Mouse (Mus musculus): ENCODE data around the gene Hnrnpm.

DNA sequence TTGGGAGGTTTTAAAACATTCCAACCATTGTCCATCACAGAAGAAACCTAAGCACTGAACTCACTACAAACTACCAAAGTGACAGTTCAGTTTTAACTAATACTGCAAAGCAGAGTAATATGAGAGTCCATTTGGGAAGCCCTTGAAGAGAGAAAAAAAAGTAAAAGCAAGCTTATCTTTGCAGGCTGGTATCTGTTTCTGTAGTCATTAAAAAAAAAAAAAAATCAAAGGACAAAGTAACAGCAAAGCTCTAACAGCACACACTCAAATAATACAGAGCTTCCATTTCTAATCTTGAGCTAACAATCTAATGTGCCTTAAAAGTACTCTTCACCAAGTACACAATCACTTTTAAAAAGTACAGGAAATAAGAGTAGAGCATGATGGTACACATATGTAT is 4.9 kb downstream of the Hnrnpm start:
- TF ChIP-seq CTCF (IDR thresholded peaks at IDR 0.05; ENCODE audit: low read depth, low read length) (no peak), POLR2A (IDR thresholded peaks at IDR 0.05; ENCODE audit: borderline replicate concordance, low read depth, low read length) (no peak)
